Mouse (Mus musculus) lung, adult 2 months (tissue): ENCODE results near the gene Il1rapl1. TPM values are rescaled to one million over a fixed set of nuclear protein-coding genes. Genes with fewer than 3 reads are reported as not detected.

Source experiments
- DNase-seq: peaks from one replicate; pipeline ENCODE4 v3.0.0; 2022
- H3K4me1 ChIP-seq: fragments of 200-500 bp; 2 replicates; pipeline ENCODE4 v1.6.1; 2011; ENCODE audit warnings: low read length; ENCODE audit not compliant: control insufficient read depth, insufficient read depth
- H3K4me3 ChIP-seq: fragments of 200-500 bp; replicated peaks from 2 replicates; pipeline ENCODE3; 2011; ENCODE audit warnings: low read depth, mild to moderate bottlenecking, control low read depth, low read length; ENCODE audit errors: extremely low read depth
- CTCF ChIP-seq: fragments of 200-500 bp; IDR thresholded peaks from 2 replicates; pipeline ENCODE4 v1.5.1; 2011; ENCODE audit warnings: mild to moderate bottlenecking, low read length, control low read depth; ENCODE audit not compliant: insufficient read depth
- POLR2A ChIP-seq: fragments of 200-500 bp; IDR thresholded peaks from 2 replicates; pipeline ENCODE4 v1.6.1; 2011; ENCODE audit warnings: low read depth, mild to moderate bottlenecking, control low read depth, low read length, borderline replicate concordance; ENCODE audit errors: extremely low read depth
- WGBS: fragments of 180-500 bp; shearing (Covaris S2); methylation state at CpG from one replicate; pipeline ENCODE4 v1.1.7; 2018; 5-methylcytosine and 5-hydroxymethylcytosine counted together
- polyA plus RNA-seq: library from polyadenylated mRNA; depleted of rRNA; stranded (reverse); fragments of >200 nt; gene quantifications from 2 replicates; pipeline ENCODE4 v1.2.3, GENCODE M21; 2012; rRNA removed

Gene Il1rapl1
- not detected in 2 replicates for polyA plus RNA-seq

DNA sequence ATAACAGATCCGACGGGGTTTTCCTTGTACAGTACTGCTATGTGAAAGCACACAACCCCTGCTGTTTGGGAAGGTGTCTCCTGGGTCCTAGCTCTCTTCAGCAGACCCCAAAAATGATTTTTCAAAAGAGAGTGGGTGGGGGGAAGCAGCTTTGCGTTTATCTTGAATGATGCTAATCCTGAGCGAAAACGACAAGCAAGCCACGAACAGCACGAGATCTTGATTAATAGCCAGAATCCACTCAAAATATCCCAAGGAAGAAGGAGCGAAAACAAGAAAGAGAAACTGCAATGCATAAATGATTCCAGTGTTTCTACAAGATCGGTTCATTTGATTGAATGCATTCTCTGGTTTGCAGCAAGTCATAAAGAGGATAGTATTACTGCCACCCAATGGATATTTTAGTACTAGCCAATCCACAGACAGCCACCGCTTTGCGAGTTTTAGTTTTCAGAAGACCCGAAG lies at the start of gene Il1rapl1:
Gene Il1rapl1 (minus strand): TSS at position 37 of the 465 bp plus-strand sequence.
- DNase-seq = no peak
- no peak within 1 kb of the TSS for H3K4me3 ChIP-seq
- no peaks in the 10 kb centered on the region for H3K4me1 ChIP-seq
- TF ChIP-seq CTCF (no peak), POLR2A (no peak)
- whole genome bisulfite sequencing = 31% methylated on average over 12 of the region's 12 CpGs

DNA sequence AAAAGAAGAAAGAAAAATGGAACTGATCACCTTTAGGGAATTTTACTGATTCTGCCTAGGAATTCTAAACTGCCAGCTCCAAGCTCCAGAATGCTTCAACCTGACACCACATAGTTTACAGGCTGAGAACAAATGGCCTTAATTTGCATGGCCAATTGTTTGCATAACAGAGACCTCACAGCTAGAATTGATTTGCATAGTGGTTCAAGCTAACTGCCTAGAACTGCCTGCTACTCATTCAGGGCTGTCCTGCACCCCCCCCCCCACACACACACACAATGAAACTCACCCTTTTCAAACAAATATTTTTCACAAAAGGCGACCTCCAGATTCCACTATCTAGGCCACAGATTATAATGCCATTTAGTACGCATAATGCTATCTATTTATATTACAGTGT lies 42.6 kb upstream of the Il1rapl1 start:
- no peaks in the 10 kb centered on the region for H3K4me1 ChIP-seq
- WGBS = 42% methylated on average over 2 of the region's 2 CpGs
- no peak for DNase-seq
- no peak for TF ChIP-seq POLR2A
- no peak for TF ChIP-seq CTCF
- no peak overlapping the region for H3K4me3 ChIP-seq

DNA sequence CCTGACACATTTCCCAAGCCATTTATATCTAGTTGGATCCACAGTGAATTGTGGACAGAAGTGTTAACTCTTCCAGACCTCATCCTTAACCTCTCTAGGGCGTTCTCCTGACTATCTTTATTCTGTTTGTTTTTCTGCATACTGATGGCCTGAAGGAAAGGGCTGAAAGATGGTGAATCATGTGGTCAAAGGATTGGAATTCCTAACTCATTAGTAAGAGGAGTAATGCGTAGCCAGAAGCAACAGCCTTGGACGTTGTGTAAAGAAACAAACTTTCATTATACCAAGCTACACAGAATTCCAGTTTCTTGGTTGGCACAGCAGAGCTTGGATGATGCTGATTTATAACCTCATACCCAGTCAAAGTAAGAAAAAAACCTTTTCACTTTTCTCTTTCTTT lies 10.2 kb upstream of the Il1rapl1 start:
- DNase-seq = no peak
- Histone ChIP-seq H3K4me1 (no peaks in the 10 kb centered on the region), H3K4me3 (no peak overlapping the region)
- 46% methylated on average over 3 of the region's 3 CpGs for WGBS
- no peak for TF ChIP-seq POLR2A
- no peak for TF ChIP-seq CTCF

DNA sequence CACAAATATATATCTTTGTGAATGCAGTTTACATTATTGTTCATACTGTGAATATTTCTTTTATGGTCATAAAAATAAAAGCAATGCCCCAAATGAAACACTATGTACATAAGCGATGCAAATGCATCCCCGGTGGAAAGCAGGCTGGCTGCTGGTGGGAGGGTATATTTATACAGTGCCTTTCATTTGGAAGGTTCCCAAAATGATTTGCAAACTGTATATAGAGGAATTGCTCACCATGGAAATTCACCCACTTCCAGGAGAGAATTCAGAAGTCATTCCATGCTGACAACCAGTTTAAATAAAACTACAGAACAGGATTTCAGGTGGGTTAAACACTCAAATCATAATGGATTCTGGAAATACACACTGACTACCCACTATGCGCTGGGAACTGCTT lies 4.6 kb upstream of the Il1rapl1 start:
- no peaks in the 10 kb centered on the region for H3K4me1 ChIP-seq
- no peak for DNase-seq
- WGBS = 77% methylated on average over 3 of the region's 3 CpGs
- no peak overlapping the region for H3K4me3 ChIP-seq
- TF ChIP-seq POLR2A = no peak

DNA sequence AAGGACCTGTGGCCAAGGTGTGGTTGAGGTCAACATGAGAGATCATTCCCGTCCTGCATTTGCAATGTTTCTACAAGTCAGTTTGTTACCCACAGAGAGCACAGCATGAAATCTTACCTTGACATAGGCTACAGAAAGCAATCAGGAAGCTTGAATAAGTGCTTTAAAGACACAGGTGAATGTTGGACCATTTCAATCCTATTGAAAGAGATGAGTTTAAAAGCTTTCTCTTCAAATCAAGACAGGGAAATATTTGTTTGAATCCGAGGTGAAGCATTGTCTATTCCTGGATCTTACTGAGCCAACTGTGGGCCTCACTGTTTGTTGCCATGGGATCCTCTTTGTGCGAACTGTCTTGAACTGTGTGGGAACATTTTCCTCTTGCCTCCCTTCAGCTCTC lies 2.4 kb upstream of the Il1rapl1 start:
- no peak for DNase-seq
- Histone ChIP-seq H3K4me3 (no peak overlapping the region), H3K4me1 (no peaks in the 10 kb centered on the region)
- TF ChIP-seq POLR2A (no peak), CTCF (no peak)
- WGBS = 44% methylated on average over 3 of the region's 3 CpGs

DNA sequence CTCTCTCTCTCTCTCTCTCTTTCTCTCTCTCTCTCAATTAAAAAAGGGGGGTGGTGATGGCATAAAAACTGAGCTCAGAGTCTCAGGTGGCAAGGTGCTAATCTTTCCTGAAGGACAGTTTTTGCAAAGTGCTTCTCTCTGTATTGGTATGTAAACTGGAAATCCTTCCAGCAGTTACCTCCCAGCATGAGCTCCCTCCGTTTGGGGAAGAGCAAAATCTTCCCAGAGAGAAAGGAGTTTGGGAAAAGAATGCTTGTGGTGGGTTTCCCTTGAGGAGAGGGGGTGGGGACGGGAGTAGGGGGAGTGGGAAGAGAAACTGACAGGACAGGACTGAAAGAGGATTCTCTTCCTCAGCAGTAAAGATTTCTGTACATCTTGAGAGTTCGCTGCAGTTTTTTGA lies 881 bp upstream of the Il1rapl1 start:
- Histone ChIP-seq H3K4me3 (no peak overlapping the region), H3K4me1 (no peaks in the 10 kb centered on the region)
- TF ChIP-seq CTCF (no peak), POLR2A (no peak)
- no peak for DNase-seq
- WGBS = 12% methylated on average over 3 of the region's 3 CpGs

DNA sequence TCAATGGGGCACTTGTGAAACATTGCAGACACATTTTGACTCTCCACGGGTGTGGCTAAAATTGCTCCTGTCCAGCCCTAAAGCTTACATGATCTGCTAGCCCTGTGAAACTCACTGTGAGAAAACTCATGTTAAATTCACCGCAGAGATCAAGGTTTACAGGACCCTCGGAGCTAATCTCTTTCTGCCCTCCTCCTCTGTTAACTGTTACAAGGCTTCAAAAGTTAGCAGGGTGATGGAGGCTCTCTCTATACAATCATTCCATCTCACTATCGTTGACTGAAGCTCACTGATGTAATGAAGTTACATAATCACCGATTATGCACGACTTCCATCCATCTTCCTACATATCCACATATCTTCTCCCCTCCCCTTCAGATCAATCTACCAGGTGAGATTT lies 1.9 kb downstream of the Il1rapl1 start:
- no peak for DNase-seq
- Histone ChIP-seq H3K4me1 (no peaks in the 10 kb centered on the region), H3K4me3 (no peak overlapping the region)
- WGBS = 67% methylated on average over 6 of the region's 6 CpGs
- no peak for TF ChIP-seq POLR2A
- no peak for TF ChIP-seq CTCF

DNA sequence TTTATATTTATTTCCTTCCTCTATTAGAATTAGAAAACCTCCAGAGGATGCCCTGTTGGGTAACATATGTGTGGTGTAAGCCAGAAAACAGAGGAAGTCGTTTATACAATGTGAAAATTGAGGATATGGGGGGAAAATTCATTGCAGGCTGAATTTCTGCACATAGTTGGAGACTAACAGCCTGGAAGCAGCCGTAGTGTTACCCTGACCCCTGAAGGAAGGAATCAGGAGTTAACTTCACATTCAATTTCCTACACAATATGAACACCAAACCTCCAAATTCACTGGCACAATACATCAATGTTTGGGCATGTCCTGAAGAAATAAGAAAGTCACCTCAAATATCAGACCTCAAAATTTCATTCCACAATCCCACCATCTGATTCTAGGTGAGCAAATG lies 3.2 kb downstream of the Il1rapl1 start:
- no peaks in the 10 kb centered on the region for H3K4me1 ChIP-seq
- 27% methylated on average over 2 of the region's 2 CpGs for WGBS
- TF ChIP-seq POLR2A = no peak
- no peak for TF ChIP-seq CTCF
- H3K4me3 ChIP-seq = no peak overlapping the region
- no peak for DNase-seq

DNA sequence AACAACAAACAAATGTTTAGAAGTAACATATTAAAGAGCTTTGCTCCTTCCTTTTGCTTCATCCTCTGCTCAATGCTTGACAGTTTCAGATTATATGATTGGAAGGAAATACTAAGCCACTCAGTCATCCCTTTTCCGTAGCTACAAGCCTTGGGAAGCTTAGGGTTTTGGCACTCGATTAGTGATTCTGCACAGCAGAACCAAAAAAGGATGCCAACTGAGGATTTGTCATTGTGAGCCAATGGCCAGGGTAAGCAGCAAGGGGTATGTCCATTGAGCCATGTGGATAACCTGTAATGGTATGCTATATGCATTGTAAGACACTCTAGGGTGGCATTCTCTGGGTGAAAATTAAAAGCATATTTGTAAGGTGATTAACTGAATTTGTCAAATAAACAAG lies 5.7 kb downstream of the Il1rapl1 start:
- no peak for DNase-seq
- no peaks in the 10 kb centered on the region for H3K4me1 ChIP-seq
- 74% methylated on average over 2 of the region's 2 CpGs for WGBS
- TF ChIP-seq CTCF (no peak), POLR2A (no peak)
- no peak overlapping the region for H3K4me3 ChIP-seq

DNA sequence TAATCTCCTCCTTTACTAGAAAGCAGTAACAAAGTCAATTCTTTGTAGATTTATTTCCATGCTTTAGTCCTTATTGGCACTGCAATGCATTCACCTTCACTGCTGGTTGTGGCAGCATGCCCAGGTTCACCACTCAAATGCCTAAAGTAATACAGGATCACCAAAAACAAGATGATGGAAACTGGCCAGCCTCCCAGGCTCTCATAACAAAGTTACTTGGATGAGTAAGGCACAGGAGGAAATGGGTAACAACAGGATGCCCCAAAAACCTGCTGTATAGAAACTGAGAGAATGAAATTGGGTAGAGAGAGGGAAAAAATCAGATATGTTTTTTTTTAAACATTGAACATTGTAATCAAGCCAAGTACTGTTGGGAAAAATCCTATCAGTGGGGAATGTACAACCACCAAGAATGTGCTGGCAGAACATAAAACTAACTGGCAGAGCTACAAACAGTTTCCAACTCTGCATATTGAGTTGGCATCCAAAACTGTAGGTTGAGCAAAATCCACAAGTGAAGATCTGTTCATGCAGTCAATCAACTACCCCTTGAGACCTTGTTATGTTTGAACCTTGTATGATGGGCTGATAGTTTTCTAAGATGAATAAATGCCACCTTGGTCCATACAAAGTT lies 21.4 kb downstream of the Il1rapl1 start:
- no peak overlapping the region for H3K4me3 ChIP-seq
- TF ChIP-seq POLR2A (no peak), CTCF (no peak)
- DNase-seq = no peak
- H3K4me1 ChIP-seq = no peaks in the 10 kb centered on the region
